Mouse (Mus musculus) left cerebral cortex, postnatal 25 days (tissue): ENCODE data around the gene Foxa2. TPM values are rescaled to one million over a fixed set of nuclear protein-coding genes. Genes with fewer than 3 reads are reported as not detected.
A peak's percentile ranks its signal among the peaks of the same experiment; 100 is the strongest.

Experiments used
- DNase-seq, 2 experiments: peaks; one replicate each; pipeline ENCODE4 v3.0.0; 2022; ENCODE audit warnings: low spot score in 2 of 2, mixed read lengths in 1 of 2
- intact Hi-C: fragments of 180-260 bp; cut with DNase I; formaldehyde crosslinking; loops from one replicate; pipeline ENCODE4 v1.15.1; 2025
- microRNA-seq, 2 experiments: library from miRNA; unstranded; fragments of <30 nt; microRNA quantifications; one replicate each; pipeline ENCODE4 v1.2.0; 2022
- total RNA-seq, 2 experiments: library from RNA; stranded (reverse); gene quantifications; 2 replicates each; pipeline ENCODE4 v1.2.3; 2021

Foxa2 gene
- total RNA-seq, 2 experiments from 2014 or later = not detected

- DNase-seq = no peak
- intact Hi-C loops = no loop called here
Measured at GRCm38 (mm10) chr2:148017782-148018690, 28.7 kb downstream of the Foxa2 start.

- no peak for DNase-seq
- intact Hi-C loops = no loop called here
Measured at GRCm38 (mm10) chr2:148013382-148013781, 33.4 kb downstream of the Foxa2 start.

GRCm38 (mm10) chr2:148009049-148009448, 37.7 kb downstream of the Foxa2 start:
- intact Hi-C loops = no loop called here
- DNase-seq = no peak

GRCm38 (mm10) chr2:148004554-148005521, 41.9 kb downstream of the Foxa2 start:
- DNase-seq = peak in 1 of 2 experiments; percentile 6
- intact Hi-C loops = no loop called here

GRCm38 (mm10) chr2:148003511-148003910, 43.3 kb downstream of the Foxa2 start:
- intact Hi-C loops = no loop called here
- DNase-seq = no peak

- intact Hi-C loops = no loop called here
- DNase-seq = no peak
Measured at GRCm38 (mm10) chr2:147998206-147998966, 48.4 kb downstream of the Foxa2 start.

GRCm38 (mm10) chr2:147996781-147997180, 50.0 kb downstream of the Foxa2 start:
- intact Hi-C loops = no loop called here

GRCm38 (mm10) chr2:147993821-147994220, 52.9 kb downstream of the Foxa2 start:
- DNase-seq = no peak
- intact Hi-C loops = no loop called here

More at GRCm38 (mm10) chr2:147996781-147997180, 50.0 kb downstream of the Foxa2 start:
- DNase-seq = no peak

GRCm38 (mm10) chr2:147992935-147993679, 53.7 kb downstream of the Foxa2 start:
- DNase-seq = no peak
- intact Hi-C loops = no loop called here

Small RNA genes within 50 kb of the gene (microRNA-seq; reads per million reads assigned to microRNA genes)
- 0 reads per million in 2 experiments for gene Gm27420
